Mouse (Mus musculus) embryonic fibroblast, embryonic 13.5 days (primary cell): Measurements from ENCODE around the gene Ccdc15.

Source experiments
- CTCF ChIP-seq: IDR thresholded peaks from 2 replicates; pipeline ENCODE4 v1.5.1; 2011; ENCODE audit warnings: mild to moderate bottlenecking, control low read depth, low read length, moderate library complexity, borderline replicate concordance; ENCODE audit not compliant: insufficient read depth
- POLR2A ChIP-seq: IDR thresholded peaks from 2 replicates; pipeline ENCODE4 v1.6.1; 2011; ENCODE audit warnings: low read depth, mild to moderate bottlenecking, control low read depth, low read length, moderate library complexity

- TF ChIP-seq CTCF (no peak), POLR2A (no peak)
Observed at GRCm38 (mm10) chr9:37371232-37371801, 23.1 kb upstream of the Ccdc15 start.
